Mouse (Mus musculus) CH12.LX (cell line): Measurements from ENCODE around the gene Otud7b.

ENCODE experiments used
- CHD1 ChIP-seq: IDR thresholded peaks from 2 replicates; pipeline ENCODE4 v1.6.1; 2012; ENCODE audit warnings: low read depth, low read length, improper control_type of control experiment, inconsistent platforms
- CHD2 ChIP-seq: IDR thresholded peaks from 2 replicates; pipeline ENCODE4 v1.6.1; 2011; ENCODE audit warnings: low read length, improper control_type of control experiment
- EP300 ChIP-seq: IDR thresholded peaks from 2 replicates; pipeline ENCODE4 v1.6.1; 2011; ENCODE audit warnings: low read length, improper control_type of control experiment
- GABPA ChIP-seq: IDR thresholded peaks from 2 replicates; pipeline ENCODE4 v1.6.1; 2012; ENCODE audit warnings: low read depth, low read length, improper control_type of control experiment, inconsistent platforms; ENCODE audit not compliant: insufficient replicate concordance
- HCFC1 ChIP-seq: IDR thresholded peaks from 2 replicates; pipeline ENCODE4 v1.6.1; 2012; ENCODE audit warnings: low read depth, mild to moderate bottlenecking, inconsistent platforms, low read length, improper control_type of control experiment
- KAT2A ChIP-seq: IDR thresholded peaks from 2 replicates; pipeline ENCODE4 v1.6.1; 2012; ENCODE audit warnings: low read length, improper control_type of control experiment, inconsistent platforms; ENCODE audit not compliant: insufficient replicate concordance
- POLR2A ChIP-seq: IDR thresholded peaks from 2 replicates; pipeline ENCODE4 v1.6.1; 2011; ENCODE audit warnings: low read depth, mild to moderate bottlenecking, improper control_type of control experiment, low read length
- RAD21 ChIP-seq: IDR thresholded peaks from 2 replicates; pipeline ENCODE4 v1.6.1; 2011; ENCODE audit warnings: low read depth, mild to moderate bottlenecking, low read length, improper control_type of control experiment, moderate library complexity
- SMC3 ChIP-seq: IDR thresholded peaks from 2 replicates; pipeline ENCODE4 v1.6.1; 2011; ENCODE audit warnings: low read depth, low read length, improper control_type of control experiment
- ZC3H11A ChIP-seq: IDR thresholded peaks from 2 replicates; pipeline ENCODE4 v1.6.1; 2012; ENCODE audit warnings: low read depth, mild to moderate bottlenecking, inconsistent platforms, low read length, improper control_type of control experiment
- ZKSCAN1 ChIP-seq: IDR thresholded peaks from 2 replicates; pipeline ENCODE4 v1.6.1; 2012; ENCODE audit warnings: low read depth, inconsistent platforms, low read length, improper control_type of control experiment, borderline replicate concordance

GRCm38 (mm10) chr3:96171583-96172196, 67.4 kb downstream of the Otud7b start:
- TF ChIP-seq CHD2 = no peak
- TF ChIP-seq GABPA = no peak
- TF ChIP-seq POLR2A = no peak
- no peak for TF ChIP-seq RAD21
- no peak for TF ChIP-seq SMC3
- no peak for TF ChIP-seq HCFC1
- no peak for TF ChIP-seq EP300
- TF ChIP-seq KAT2A = no peak
- TF ChIP-seq CHD1 = no peak
- TF ChIP-seq ZKSCAN1 = no peak
- no peak for TF ChIP-seq ZC3H11A
